Mouse (Mus musculus): ENCODE measurements around the gene Nudc.
"Not testable (repeated sequence)": the region's sequence is repeated elsewhere in the genome, so short reads cannot be mapped to it uniquely, and the experiment has no call there.

Gene Nudc

GRCm38 (mm10) chr4:133536081-133536480, 9.7 kb downstream of the Nudc start:
- DNase-seq (ENCODE audit: low read depth, low spot score): no peak

GRCm38 (mm10) chr4:133532777-133533176, 13.0 kb downstream of the Nudc start:
- DNase-seq (ENCODE audit: low read depth, low spot score): no peak

- DNase-seq (ENCODE audit: low read depth, low spot score): no peak
These were observed 18.0 kb downstream of the Nudc start for GRCm38 (mm10) chr4:133527788-133528187.

- DNase-seq (ENCODE audit: low read depth, low spot score): no peak
These were observed 24.3 kb downstream of the Nudc start for GRCm38 (mm10) chr4:133521502-133521901.

- DNase-seq (ENCODE audit: low read depth, low spot score): no peak
These were observed 26.5 kb downstream of the Nudc start for GRCm38 (mm10) chr4:133519369-133519665.

GRCm38 (mm10) chr4:133518601-133519368, 27.0 kb downstream of the Nudc start, which contains the start of gene Kdf1:
Kdf1 (plus strand) TSS chr4:133518963.
- DNase-seq (ENCODE audit: low read depth, low spot score): no peak

- DNase-seq (ENCODE audit: low read depth, low spot score): peak; percentile 71
These were observed 32.8 kb downstream of the Nudc start for GRCm38 (mm10) chr4:133512972-133513371.

- DNase-seq (ENCODE audit: low read depth, low spot score): not testable (repeated sequence)
These were observed 33.3 kb downstream of the Nudc start for GRCm38 (mm10) chr4:133512511-133512910.

- no peak for DNase-seq (ENCODE audit: low read depth, low spot score)
These were observed 34.7 kb downstream of the Nudc start for GRCm38 (mm10) chr4:133511050-133511449.

- no peak for DNase-seq (ENCODE audit: low read depth, low spot score)
These were observed 36.8 kb downstream of the Nudc start for GRCm38 (mm10) chr4:133508990-133509389.

- no peak for DNase-seq (ENCODE audit: low read depth, low spot score)
These were observed 39.2 kb downstream of the Nudc start for GRCm38 (mm10) chr4:133506573-133506972.

- no peak for DNase-seq (ENCODE audit: low read depth, low spot score)
These were observed 40.9 kb downstream of the Nudc start for GRCm38 (mm10) chr4:133504755-133505485.

GRCm38 (mm10) chr4:133504300-133504699, 41.5 kb downstream of the Nudc start:
- DNase-seq (ENCODE audit: low read depth, low spot score): no peak

GRCm38 (mm10) chr4:133501514-133501913, 44.3 kb downstream of the Nudc start:
- no peak for DNase-seq (ENCODE audit: low read depth, low spot score)

- peak; percentile 83 for DNase-seq (ENCODE audit: low read depth, low spot score)
These were observed 47.6 kb downstream of the Nudc start, which contains the start of gene Trnp1 for GRCm38 (mm10) chr4:133498160-133498724. Trnp1 (minus strand) TSS chr4:133498550.

GRCm38 (mm10) chr4:133497461-133498159, 48.2 kb downstream of the Nudc start:
- DNase-seq (ENCODE audit: low read depth, low spot score): peak; percentile 47

- no peak for DNase-seq (ENCODE audit: low read depth, low spot score)
These were observed 48.9 kb downstream of the Nudc start for GRCm38 (mm10) chr4:133496738-133497445.

- DNase-seq (ENCODE audit: low read depth, low spot score): no peak
These were observed 50.1 kb downstream of the Nudc start for GRCm38 (mm10) chr4:133495711-133496110.

- no peak for DNase-seq (ENCODE audit: low read depth, low spot score)
These were observed 50.9 kb downstream of the Nudc start for GRCm38 (mm10) chr4:133494867-133495266.

- peak; percentile 89 for DNase-seq (ENCODE audit: low read depth, low spot score)
These were observed 51.4 kb downstream of the Nudc start for GRCm38 (mm10) chr4:133494432-133494831.

GRCm38 (mm10) chr4:133493895-133494294, 51.9 kb downstream of the Nudc start:
- DNase-seq (ENCODE audit: low read depth, low spot score): no peak

Measured in mesoderm, embryonic 11.5 days (tissue).